Mouse (Mus musculus): ENCODE measurements around the gene Crybb1.

The Crybb1 gene

GRCm38 (mm10) chr5:112280863-112281660, 25.4 kb downstream of the Crybb1 start:
- in situ Hi-C loops (cut with MboI; ENCODE audit: unreplicated experiment in 2 of 2): loop anchor here in 1 of 2 experiments (25.0 kb wide), 1 partner anchor 1506 kb away; no protein-coding TSS in a partner anchor

- in situ Hi-C loops (cut with MboI; ENCODE audit: unreplicated experiment in 2 of 2): loop anchor here in 1 of 2 experiments (25.0 kb wide), 1 partner anchor 1506 kb away; no protein-coding TSS in a partner anchor
These were observed 26.1 kb downstream of the Crybb1 start for GRCm38 (mm10) chr5:112281676-112282075.

GRCm38 (mm10) chr5:112282123-112282779, 26.6 kb downstream of the Crybb1 start:
- in situ Hi-C loops (cut with MboI; ENCODE audit: unreplicated experiment in 2 of 2): loop anchor here in 1 of 2 experiments (25.0 kb wide), 1 partner anchor 1505 kb away; no protein-coding TSS in a partner anchor

GRCm38 (mm10) chr5:112282780-112283482, 27.3 kb downstream of the Crybb1 start:
- in situ Hi-C loops (cut with MboI; ENCODE audit: unreplicated experiment in 2 of 2): loop anchor here in 1 of 2 experiments (25.0 kb wide), 1 partner anchor 1504 kb away; no protein-coding TSS in a partner anchor

GRCm38 (mm10) chr5:112283543-112284202, 28.1 kb downstream of the Crybb1 start:
- in situ Hi-C loops (cut with MboI; ENCODE audit: unreplicated experiment in 2 of 2): loop anchor here in 1 of 2 experiments (25.0 kb wide), 1 partner anchor 1504 kb away; no protein-coding TSS in a partner anchor

GRCm38 (mm10) chr5:112284203-112284582, 28.6 kb downstream of the Crybb1 start:
- in situ Hi-C loops (cut with MboI; ENCODE audit: unreplicated experiment in 2 of 2): loop anchor here in 1 of 2 experiments (25.0 kb wide), 1 partner anchor 1503 kb away; no protein-coding TSS in a partner anchor

GRCm38 (mm10) chr5:112285548-112286085, 30.0 kb downstream of the Crybb1 start:
- in situ Hi-C loops (cut with MboI; ENCODE audit: unreplicated experiment in 2 of 2): loop anchor here (5.0 to 25.0 kb wide), 3 partner anchors 37 to 1502 kb away; no protein-coding TSS in a partner anchor

- in situ Hi-C loops (cut with MboI; ENCODE audit: unreplicated experiment in 2 of 2): loop anchor here (5.0 to 25.0 kb wide), 3 partner anchors 36 to 1501 kb away; no protein-coding TSS in a partner anchor
These were observed 31.0 kb downstream of the Crybb1 start for GRCm38 (mm10) chr5:112286608-112286983.

- in situ Hi-C loops (cut with MboI; ENCODE audit: unreplicated experiment in 2 of 2): loop anchor here (5.0 to 25.0 kb wide), 3 partner anchors 35 to 1500 kb away; no protein-coding TSS in a partner anchor
These were observed 31.5 kb downstream of the Crybb1 start for GRCm38 (mm10) chr5:112286984-112287641.

- in situ Hi-C loops (cut with MboI; ENCODE audit: unreplicated experiment in 2 of 2): loop anchor here (5.0 to 25.0 kb wide), 3 partner anchors 35 to 1500 kb away; no protein-coding TSS in a partner anchor
These were observed 32.0 kb downstream of the Crybb1 start for GRCm38 (mm10) chr5:112287652-112288051.

GRCm38 (mm10) chr5:112288193-112289141, 32.9 kb downstream of the Crybb1 start:
- in situ Hi-C loops (cut with MboI; ENCODE audit: unreplicated experiment in 2 of 2): loop anchor here (5.0 to 25.0 kb wide), 3 partner anchors 34 to 1499 kb away; no protein-coding TSS in a partner anchor

GRCm38 (mm10) chr5:112289236-112289635, 33.6 kb downstream of the Crybb1 start:
- in situ Hi-C loops (cut with MboI; ENCODE audit: unreplicated experiment in 2 of 2): loop anchor here (5.0 to 25.0 kb wide), 3 partner anchors 33 to 1498 kb away; no protein-coding TSS in a partner anchor

GRCm38 (mm10) chr5:112289819-112290535, 34.4 kb downstream of the Crybb1 start:
- in situ Hi-C loops (cut with MboI; ENCODE audit: unreplicated experiment in 2 of 2): loop anchor here (5.0 to 25.0 kb wide), 3 partner anchors 32 to 1497 kb away; no protein-coding TSS in a partner anchor

- in situ Hi-C loops (cut with MboI; ENCODE audit: unreplicated experiment in 2 of 2): loop anchor here in 1 of 2 experiments (5.0 to 25.0 kb wide), 2 partner anchors 48 to 1497 kb away; no protein-coding TSS in a partner anchor
These were observed 34.9 kb downstream of the Crybb1 start for GRCm38 (mm10) chr5:112290536-112290880.

- in situ Hi-C loops (cut with MboI; ENCODE audit: unreplicated experiment in 2 of 2): loop anchor here in 1 of 2 experiments (5.0 to 25.0 kb wide), 2 partner anchors 50 to 1495 kb away; no protein-coding TSS in a partner anchor
These were observed 36.3 kb downstream of the Crybb1 start for GRCm38 (mm10) chr5:112291866-112292265.

- in situ Hi-C loops (cut with MboI; ENCODE audit: unreplicated experiment in 2 of 2): loop anchor here in 1 of 2 experiments (5.0 to 25.0 kb wide), 2 partner anchors 50 to 1495 kb away; no protein-coding TSS in a partner anchor
These were observed 36.8 kb downstream of the Crybb1 start for GRCm38 (mm10) chr5:112292343-112292980.

Measured in v-Abl transformed pro-B cells (cell line).